Mouse (Mus musculus): Measurements from ENCODE around the gene Rmi1. TPM values are rescaled to one million over a fixed set of nuclear protein-coding genes. Genes with fewer than 3 reads are reported as not detected.
"Not testable (repeated sequence)": the region's sequence is repeated elsewhere in the genome, so short reads cannot be mapped to it uniquely, and the experiment has no call there.

Gene Rmi1
- polyA plus RNA-seq, 1 experiment: 37.1 TPM

DNA sequence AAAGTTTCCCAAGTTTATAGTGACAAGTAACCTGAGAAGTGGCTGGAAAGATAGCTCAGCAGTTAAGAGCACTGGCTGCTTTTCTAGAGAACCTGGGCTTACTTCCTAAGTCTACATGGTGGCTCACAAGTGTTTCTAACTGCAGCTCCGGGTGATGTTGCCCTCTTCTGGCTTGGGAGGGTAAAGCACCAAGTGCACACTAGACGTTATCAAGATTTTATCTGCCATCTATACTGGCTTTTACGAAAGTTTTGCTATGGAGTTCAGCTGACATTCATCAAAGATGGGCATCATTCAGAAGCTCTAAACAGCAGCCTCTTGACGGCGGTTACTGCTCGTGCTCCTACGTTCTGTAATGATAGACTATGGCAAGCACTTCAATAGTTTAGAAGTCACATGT lies 14.1 kb upstream of the Rmi1 start:
- TF ChIP-seq CTCF (IDR thresholded peaks at IDR 0.05; ENCODE audit: control insufficient read depth, insufficient read depth, insufficient replicate concordance, low read depth, low read length): peak; percentile 13; the same call in 1 of the 2 replicates
- TF ChIP-seq POLR2A (IDR thresholded peaks at IDR 0.05; ENCODE audit: control insufficient read depth, low read depth, low read length): no peak
- H3K36me3 ChIP-seq (ENCODE audit: control insufficient read depth, insufficient read depth, low read length): no peaks in the 10 kb centered on the region
- H3K4me3 ChIP-seq (ENCODE audit: control insufficient read depth, low read depth, low read length): no peak overlapping the region
- peaks cover 3% of the 10 kb centered on the region; the same call in 1 of the 2 replicates for H3K4me1 ChIP-seq (ENCODE audit: control insufficient read depth, insufficient read depth, low read length)
- H3K27ac ChIP-seq (ENCODE audit: control insufficient read depth, insufficient read depth, low read depth, low read length): no peak overlapping the region
- H3K27me3 ChIP-seq (ENCODE audit: control insufficient read depth, insufficient read depth, low read length): no peaks in the 10 kb centered on the region

DNA sequence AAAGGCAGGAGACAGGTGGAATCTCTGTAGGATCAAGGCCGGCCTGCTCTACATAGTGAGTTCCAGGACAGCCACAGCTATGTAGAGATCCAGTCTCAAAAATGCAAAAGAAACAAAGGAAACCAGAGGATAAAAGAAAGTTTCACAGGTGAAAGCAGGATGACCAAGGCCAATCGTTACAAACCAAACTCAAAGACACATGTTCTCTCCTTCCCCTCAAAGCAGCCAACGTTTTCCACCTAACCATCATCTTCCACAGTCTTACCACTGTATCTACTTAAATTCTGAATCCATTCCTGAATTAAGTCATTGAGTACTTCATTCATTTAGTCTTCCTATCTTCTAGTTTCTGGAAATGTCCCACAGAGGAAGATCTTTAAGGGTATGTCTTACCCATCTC lies 13.7 kb upstream of the Rmi1 start:
- Histone ChIP-seq H3K4me3 (ENCODE audit: control insufficient read depth, low read depth, low read length) (no peak overlapping the region), H3K4me1 (ENCODE audit: control insufficient read depth, insufficient read depth, low read length) (peaks cover 3% of the 10 kb centered on the region; the same call in 1 of the 2 replicates), H3K27me3 (ENCODE audit: control insufficient read depth, insufficient read depth, low read length) (no peaks in the 10 kb centered on the region), H3K27ac (ENCODE audit: control insufficient read depth, insufficient read depth, low read depth, low read length) (no peak overlapping the region), H3K36me3 (ENCODE audit: control insufficient read depth, insufficient read depth, low read length) (no peaks in the 10 kb centered on the region)
- TF ChIP-seq POLR2A (IDR thresholded peaks at IDR 0.05; ENCODE audit: control insufficient read depth, low read depth, low read length) (no peak), CTCF (IDR thresholded peaks at IDR 0.05; ENCODE audit: control insufficient read depth, insufficient read depth, insufficient replicate concordance, low read depth, low read length) (no peak)

GRCm38 (mm10) chr13:58389324-58389951 lies 12.6 kb upstream of the Rmi1 start:
- Histone ChIP-seq H3K27me3 (ENCODE audit: control insufficient read depth, insufficient read depth, low read length) (no peaks in the 10 kb centered on the region), H3K4me3 (ENCODE audit: control insufficient read depth, low read depth, low read length) (no peak overlapping the region), H3K36me3 (ENCODE audit: control insufficient read depth, insufficient read depth, low read length) (no peaks in the 10 kb centered on the region; the same call in 1 of the 2 replicates), H3K27ac (ENCODE audit: control insufficient read depth, insufficient read depth, low read depth, low read length) (no peak overlapping the region), H3K4me1 (ENCODE audit: control insufficient read depth, insufficient read depth, low read length) (no peaks in the 10 kb centered on the region)
- TF ChIP-seq POLR2A (IDR thresholded peaks at IDR 0.05; ENCODE audit: control insufficient read depth, low read depth, low read length) (no peak), CTCF (IDR thresholded peaks at IDR 0.05; ENCODE audit: control insufficient read depth, insufficient read depth, insufficient replicate concordance, low read depth, low read length) (no peak)

DNA sequence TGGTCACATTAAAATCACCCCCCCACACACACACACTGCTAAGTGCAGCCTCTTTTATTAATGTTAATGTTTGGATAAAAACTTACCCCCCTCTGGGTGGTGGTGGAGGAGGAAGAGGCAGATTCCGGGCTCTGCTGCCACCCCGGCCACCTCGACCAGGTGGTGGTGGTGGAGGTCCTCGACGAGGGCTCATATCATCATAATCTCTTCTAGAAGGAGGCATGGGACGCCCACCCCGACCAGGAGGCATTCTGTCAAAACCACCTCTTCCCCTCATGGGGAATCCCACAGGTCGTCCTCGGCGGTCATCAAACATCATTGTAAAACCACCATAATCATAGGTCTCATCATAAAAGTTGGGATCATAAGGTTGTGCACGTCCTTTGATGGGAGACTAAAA lies 7.7 kb upstream of the Rmi1 start:
- H3K4me1 ChIP-seq (ENCODE audit: control insufficient read depth, insufficient read depth, low read length); H3K27me3 ChIP-seq (ENCODE audit: control insufficient read depth, insufficient read depth, low read length); H3K36me3 ChIP-seq (ENCODE audit: control insufficient read depth, insufficient read depth, low read length); H3K27ac ChIP-seq (ENCODE audit: control insufficient read depth, insufficient read depth, low read depth, low read length); H3K4me3 ChIP-seq (ENCODE audit: control insufficient read depth, low read depth, low read length): not testable (repeated sequence)

GRCm38 (mm10) chr13:58397651-58398050 lies 4.4 kb upstream of the Rmi1 start:
- TF ChIP-seq POLR2A (IDR thresholded peaks at IDR 0.05; ENCODE audit: control insufficient read depth, low read depth, low read length) (no peak), CTCF (IDR thresholded peaks at IDR 0.05; ENCODE audit: control insufficient read depth, insufficient read depth, insufficient replicate concordance, low read depth, low read length) (no peak)
- no peaks in the 10 kb centered on the region for H3K27me3 ChIP-seq (ENCODE audit: control insufficient read depth, insufficient read depth, low read length)
- peaks cover 2% of the 10 kb centered on the region; the same call in 1 of the 2 replicates for H3K4me1 ChIP-seq (ENCODE audit: control insufficient read depth, insufficient read depth, low read length)
- no peak overlapping the region for H3K27ac ChIP-seq (ENCODE audit: control insufficient read depth, insufficient read depth, low read depth, low read length)
- no peaks in the 10 kb centered on the region; the same call in none of the 2 replicates for H3K36me3 ChIP-seq (ENCODE audit: control insufficient read depth, insufficient read depth, low read length)
- H3K4me3 ChIP-seq (ENCODE audit: control insufficient read depth, low read depth, low read length): no peak overlapping the region

- Histone ChIP-seq H3K4me3 (ENCODE audit: control insufficient read depth, low read depth, low read length) (peak overlapping the region; percentile 99), H3K27me3 (ENCODE audit: control insufficient read depth, insufficient read depth, low read length) (no peaks in the 10 kb centered on the region), H3K4me1 (ENCODE audit: control insufficient read depth, insufficient read depth, low read length) (peaks cover 7% of the 10 kb centered on the region), H3K27ac (ENCODE audit: control insufficient read depth, insufficient read depth, low read depth, low read length) (no peak overlapping the region; the same call in 1 of the 2 replicates), H3K36me3 (ENCODE audit: control insufficient read depth, insufficient read depth, low read length) (no peaks in the 10 kb centered on the region; the same call in 1 of the 2 replicates)
- TF ChIP-seq POLR2A (IDR thresholded peaks at IDR 0.05; ENCODE audit: control insufficient read depth, low read depth, low read length) (no peak), CTCF (IDR thresholded peaks at IDR 0.05; ENCODE audit: control insufficient read depth, insufficient read depth, insufficient replicate concordance, low read depth, low read length) (no peak)
These were observed 1.5 kb upstream of the Rmi1 start for GRCm38 (mm10) chr13:58400576-58400975.

DNA sequence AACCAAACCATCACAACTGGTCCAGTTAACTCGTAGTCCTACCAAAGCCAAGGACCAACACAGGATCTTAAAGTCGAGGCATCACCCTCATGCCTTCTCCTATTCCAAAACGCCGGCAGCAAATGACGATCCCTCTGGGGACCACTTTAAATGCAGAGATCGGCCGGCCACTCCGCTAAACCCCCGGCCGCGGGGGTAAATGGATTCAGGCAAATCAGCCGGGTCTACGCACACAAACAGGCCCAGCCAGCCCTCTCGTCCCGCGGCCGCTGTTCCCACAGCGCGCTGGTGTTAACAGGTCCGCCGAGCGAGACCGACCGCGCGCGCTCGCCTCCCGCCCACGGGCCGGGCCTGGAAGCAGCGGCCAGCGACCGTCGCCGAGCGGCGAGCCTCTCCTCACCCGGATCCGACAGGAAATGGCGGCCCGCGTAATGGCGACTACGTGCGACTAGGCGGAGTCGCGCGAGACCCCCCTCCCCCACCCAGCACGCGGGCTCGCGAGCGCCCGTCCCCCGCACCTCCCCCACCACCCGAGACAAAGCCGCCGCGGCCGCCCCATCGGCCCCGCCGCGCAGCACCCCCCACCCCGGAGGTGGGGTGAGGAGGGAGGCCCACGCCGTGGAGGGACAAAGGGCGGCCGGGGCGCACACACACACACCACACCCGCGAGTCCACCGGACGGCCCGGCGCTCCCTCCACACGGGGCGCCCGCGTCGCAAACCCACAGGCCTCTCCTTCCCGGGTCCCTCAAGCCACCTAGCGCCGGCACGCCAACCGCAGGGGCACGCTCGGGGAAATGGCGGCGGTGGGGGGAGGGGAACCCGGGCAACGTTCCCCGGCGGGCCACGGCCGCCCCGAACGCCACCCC lies 679 bp upstream of the Rmi1 start:
- Histone ChIP-seq H3K27me3 (ENCODE audit: control insufficient read depth, insufficient read depth, low read length) (no peaks in the 10 kb centered on the region), H3K36me3 (ENCODE audit: control insufficient read depth, insufficient read depth, low read length) (no peaks in the 10 kb centered on the region; the same call in 1 of the 2 replicates), H3K4me3 (ENCODE audit: control insufficient read depth, low read depth, low read length) (peak overlapping the region; percentile 99), H3K4me1 (ENCODE audit: control insufficient read depth, insufficient read depth, low read length) (peaks cover 7% of the 10 kb centered on the region), H3K27ac (ENCODE audit: control insufficient read depth, insufficient read depth, low read depth, low read length) (peak overlapping the region; percentile 100)
- no peak; the same call in 1 of the 2 replicates for TF ChIP-seq POLR2A (IDR thresholded peaks at IDR 0.05; ENCODE audit: control insufficient read depth, low read depth, low read length)
- TF ChIP-seq CTCF (IDR thresholded peaks at IDR 0.05; ENCODE audit: control insufficient read depth, insufficient read depth, insufficient replicate concordance, low read depth, low read length): no peak

All from testis, adult 2 months (tissue).